Mouse (Mus musculus): ENCODE data around the gene Fbxw21.

Fbxw21 gene

GRCm38 (mm10) chr9:109111101-109111500 lies 50.7 kb downstream of the Fbxw21 start:
- no peak for DNase-seq (ENCODE audit: low spot score)

- DNase-seq (ENCODE audit: low spot score), result no peak
Measured at GRCm38 (mm10) chr9:109110240-109110639, 51.6 kb downstream of the Fbxw21 start.

- no peak for DNase-seq (ENCODE audit: low spot score)
Measured at GRCm38 (mm10) chr9:109107341-109107740, 54.5 kb downstream of the Fbxw21 start.

GRCm38 (mm10) chr9:109105648-109106047 lies 56.2 kb downstream of the Fbxw21 start:
- DNase-seq (ENCODE audit: low spot score), result no peak

- DNase-seq (ENCODE audit: low spot score), result peak; percentile 54
Measured at GRCm38 (mm10) chr9:109105011-109105410, 56.8 kb downstream of the Fbxw21 start.

GRCm38 (mm10) chr9:109104083-109104482 lies 57.8 kb downstream of the Fbxw21 start:
- DNase-seq (ENCODE audit: low spot score), result no peak

GRCm38 (mm10) chr9:109103250-109103649 lies 58.6 kb downstream of the Fbxw21 start:
- peak; percentile 91 for DNase-seq (ENCODE audit: low spot score)

- DNase-seq (ENCODE audit: low spot score), result no peak
Measured at GRCm38 (mm10) chr9:109102541-109102940, 59.3 kb downstream of the Fbxw21 start.

GRCm38 (mm10) chr9:109101933-109102445 lies 59.9 kb downstream of the Fbxw21 start:
- no peak for DNase-seq (ENCODE audit: low spot score)

- no peak for DNase-seq (ENCODE audit: low spot score)
Measured at GRCm38 (mm10) chr9:109100307-109100928, 61.4 kb downstream of the Fbxw21 start.

GRCm38 (mm10) chr9:109098969-109099368 lies 62.9 kb downstream of the Fbxw21 start:
- DNase-seq (ENCODE audit: low spot score), result peak; percentile 76

- DNase-seq (ENCODE audit: low spot score), result no peak
Measured at GRCm38 (mm10) chr9:109098366-109098765, 63.5 kb downstream of the Fbxw21 start.

GRCm38 (mm10) chr9:109097831-109098230 lies 64.0 kb downstream of the Fbxw21 start:
- peak; percentile 84 for DNase-seq (ENCODE audit: low spot score)

GRCm38 (mm10) chr9:109097291-109097690 lies 64.5 kb downstream of the Fbxw21 start:
- DNase-seq (ENCODE audit: low spot score), result no peak

- DNase-seq (ENCODE audit: low spot score), result no peak
Measured at GRCm38 (mm10) chr9:109096856-109097255, 65.0 kb downstream of the Fbxw21 start.

GRCm38 (mm10) chr9:109096251-109096661 lies 65.6 kb downstream of the Fbxw21 start:
- no peak for DNase-seq (ENCODE audit: low spot score)

- peak; percentile 77 for DNase-seq (ENCODE audit: low spot score)
Measured at GRCm38 (mm10) chr9:109095137-109095982, 66.5 kb downstream of the Fbxw21 start, which contains the start of gene Plxnb1. TSS of gene Plxnb1 (plus strand) at chr9:109095389.

GRCm38 (mm10) chr9:109094553-109095136 lies 67.2 kb downstream of the Fbxw21 start:
- DNase-seq (ENCODE audit: low spot score), result no peak

- DNase-seq (ENCODE audit: low spot score), result no peak
Measured at GRCm38 (mm10) chr9:109093786-109094552, 67.9 kb downstream of the Fbxw21 start.

GRCm38 (mm10) chr9:109092799-109093198 lies 69.0 kb downstream of the Fbxw21 start:
- no peak for DNase-seq (ENCODE audit: low spot score)

- no peak for DNase-seq (ENCODE audit: low spot score)
Measured at GRCm38 (mm10) chr9:109091802-109092201, 70.0 kb downstream of the Fbxw21 start.

GRCm38 (mm10) chr9:109090446-109090845 lies 71.4 kb downstream of the Fbxw21 start:
- DNase-seq (ENCODE audit: low spot score), result no peak

Data from ovary, adult 18-20 months (tissue).